Mouse (Mus musculus) CH12F3 (cell line): ENCODE results near the gene Hhex.

ENCODE experiments used
- in situ Hi-C: fragments of 300-500 bp; cut with MboI; formaldehyde crosslinking; loops from 2 replicates; pipeline ENCODE4 v1.14.3; 2020; ENCODE audit warnings: low sequenced_read_pairs

Gene Hhex

DNA sequence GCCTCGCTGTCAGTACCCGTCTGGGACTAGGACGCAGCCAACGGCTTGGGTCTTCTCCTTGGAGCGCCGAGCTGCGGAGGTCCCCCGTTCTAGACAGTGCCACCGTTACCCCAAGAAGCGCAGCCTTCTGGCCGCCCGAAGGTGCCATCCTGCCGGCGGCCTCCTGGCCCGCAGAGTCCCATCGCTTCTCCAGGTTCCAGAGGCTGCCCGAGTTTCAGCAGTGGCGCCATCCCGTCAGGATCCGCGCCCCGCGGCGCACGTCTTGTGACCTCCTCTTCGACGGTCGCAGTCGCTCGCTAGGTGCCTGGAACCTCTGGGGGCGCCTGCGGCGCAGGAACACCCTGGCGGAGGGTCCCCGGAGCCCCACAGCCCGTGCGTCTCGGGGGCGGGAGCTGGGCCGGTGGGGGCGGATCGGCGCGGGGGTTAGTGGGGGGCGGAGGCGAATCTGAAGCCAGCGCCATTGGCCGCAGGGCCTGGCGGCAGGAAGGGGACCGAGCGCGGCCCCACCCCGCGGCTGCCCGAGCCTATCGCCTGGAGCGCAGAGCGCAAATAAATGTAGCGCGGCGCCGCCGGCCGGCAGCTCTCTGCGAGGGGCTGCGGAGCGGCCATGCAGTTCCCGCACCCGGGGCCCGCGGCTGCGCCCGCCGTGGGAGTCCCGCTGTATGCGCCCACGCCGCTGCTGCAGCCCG, at the start of gene Hhex:
TSS of gene Hhex (plus strand) at position 548 of the 689 bp plus-strand sequence.
- in situ Hi-C loops: no loop called here

DNA sequence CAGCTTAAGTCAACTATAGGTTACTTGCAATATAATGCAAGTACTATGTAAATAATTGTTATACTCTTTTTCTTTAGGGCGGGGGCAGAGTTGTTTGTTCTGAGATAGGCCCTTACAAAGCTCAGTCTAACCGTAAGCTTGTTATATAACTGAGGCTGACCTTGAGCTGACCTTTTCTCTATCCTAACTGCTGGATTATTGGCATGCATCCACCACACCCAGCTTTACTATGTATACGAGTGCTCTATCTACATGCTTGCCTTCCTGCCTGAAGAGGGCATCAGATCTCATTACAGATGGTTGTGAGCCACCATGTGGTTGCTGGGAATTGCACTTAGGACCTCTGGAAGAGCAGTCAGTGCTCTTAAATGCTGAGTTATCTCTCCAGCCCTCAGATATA, 48.5 kb upstream of the Hhex start:
- in situ Hi-C loops: no loop called here

DNA sequence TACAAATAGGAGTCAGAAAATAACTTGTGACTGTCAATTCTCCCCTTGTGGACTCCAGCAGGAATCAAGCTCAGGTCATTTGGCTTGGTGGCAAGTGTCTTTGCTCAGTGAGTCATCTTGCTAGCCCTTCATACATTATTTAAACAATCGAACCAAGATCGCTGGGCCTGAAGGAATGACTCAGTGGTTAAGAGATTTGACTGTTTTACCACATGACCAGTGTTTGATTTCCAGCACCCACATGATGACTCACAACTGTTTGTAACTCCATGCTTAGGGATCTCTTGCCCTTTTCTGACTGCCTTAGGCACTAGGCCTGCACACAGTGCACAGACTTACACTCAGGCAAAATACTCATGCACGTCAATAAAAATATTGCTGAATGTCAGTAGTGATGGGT, 42.7 kb upstream of the Hhex start:
- in situ Hi-C loops: no loop called here

DNA sequence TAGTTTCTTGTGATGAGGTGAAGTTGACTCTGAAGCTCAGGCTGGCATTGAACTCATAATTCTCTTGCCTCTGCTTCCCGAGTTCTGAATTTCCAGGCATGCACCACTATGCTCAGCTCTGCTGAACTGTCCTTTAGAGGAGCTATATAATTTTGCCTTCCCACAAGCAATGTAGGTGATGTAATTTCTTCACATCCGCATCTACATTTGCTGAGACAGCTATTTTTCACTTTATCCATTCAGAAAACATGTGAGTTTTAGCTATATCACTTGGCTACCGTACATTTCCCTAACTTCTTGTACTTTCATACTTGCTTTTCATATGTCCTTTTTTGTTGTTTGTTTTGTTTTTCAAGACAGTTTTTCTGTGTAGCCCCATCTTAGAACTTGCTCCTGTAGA, 38.3 kb upstream of the Hhex start:
- in situ Hi-C loops: no loop called here

DNA sequence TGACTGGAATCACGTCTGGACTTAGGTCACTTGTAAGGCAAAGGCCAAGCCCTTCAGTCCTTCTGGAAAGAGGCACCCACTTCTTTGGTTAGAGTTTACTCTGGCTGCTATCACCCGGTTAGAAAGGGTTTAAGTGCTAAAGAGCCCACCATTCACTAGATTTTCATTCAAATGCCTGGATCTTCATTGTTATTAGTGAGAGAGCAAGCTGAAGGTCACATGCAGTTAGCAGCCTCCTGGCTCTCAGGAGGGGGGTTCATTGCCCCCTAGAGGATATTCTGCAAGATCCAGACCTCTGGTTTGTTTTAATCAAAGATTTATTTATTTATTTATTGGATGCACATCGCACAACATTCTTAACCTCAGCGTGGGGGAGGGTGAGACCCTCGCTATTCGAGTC, 33.7 kb upstream of the Hhex start:
- in situ Hi-C loops: no loop called here

DNA sequence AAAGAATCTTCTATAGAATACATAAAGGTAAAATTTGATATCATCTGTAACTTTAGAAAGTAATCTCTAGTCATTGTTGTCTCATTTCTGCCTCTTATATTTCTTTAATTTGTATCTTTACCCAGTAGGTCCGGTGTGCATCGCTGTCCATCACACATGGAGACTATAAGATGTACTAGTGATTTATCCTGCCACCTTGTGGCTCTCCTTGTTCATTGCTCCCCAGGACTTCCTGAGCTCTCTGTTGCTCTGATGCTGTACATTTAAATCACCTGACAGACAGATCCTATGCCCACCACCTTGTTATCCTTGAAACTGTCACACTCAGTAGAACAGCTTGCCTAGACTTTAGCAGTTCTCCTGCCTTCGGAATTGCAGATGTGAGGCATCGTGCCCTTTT, 16.3 kb upstream of the Hhex start:
- in situ Hi-C loops: no loop called here

DNA sequence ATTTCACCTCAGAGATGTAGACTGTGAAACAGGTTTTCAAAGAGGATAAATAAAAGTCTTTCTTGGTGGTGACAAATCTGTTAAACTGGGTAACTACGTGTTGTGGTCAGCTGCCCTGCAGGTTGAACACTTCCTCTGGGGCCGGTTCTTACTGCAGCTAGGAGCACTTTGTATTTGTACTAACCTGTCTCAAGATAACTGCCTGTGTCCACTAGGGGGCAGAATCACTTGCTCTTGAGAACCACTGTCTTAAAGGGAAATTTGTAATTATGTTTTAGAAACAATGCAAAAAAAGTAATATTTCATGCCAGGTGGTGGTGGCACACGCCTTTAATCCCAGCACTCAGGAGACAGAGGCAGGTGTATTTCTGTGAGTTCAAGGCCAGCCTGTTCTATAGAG, 15.0 kb upstream of the Hhex start:
- in situ Hi-C loops: no loop called here

DNA sequence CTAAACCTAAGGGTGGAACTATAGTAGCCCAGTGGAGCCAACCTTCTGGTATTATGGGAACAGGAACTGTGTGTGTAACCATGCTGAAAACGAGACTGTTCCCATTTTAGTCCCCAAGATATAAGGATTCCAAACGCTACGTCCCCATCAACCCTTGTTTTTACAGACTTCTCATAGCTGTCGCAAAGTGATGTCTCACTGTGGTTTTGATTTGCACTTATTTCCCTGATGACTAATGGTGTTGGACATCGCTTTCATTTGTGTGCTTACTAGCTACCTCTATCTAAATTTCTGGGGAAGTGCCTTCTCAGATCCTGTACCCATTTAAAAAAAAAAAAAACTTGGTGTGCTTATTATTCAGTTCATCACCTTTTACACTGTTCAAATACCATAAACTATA, 6.0 kb upstream of the Hhex start:
- in situ Hi-C loops: no loop called here

DNA sequence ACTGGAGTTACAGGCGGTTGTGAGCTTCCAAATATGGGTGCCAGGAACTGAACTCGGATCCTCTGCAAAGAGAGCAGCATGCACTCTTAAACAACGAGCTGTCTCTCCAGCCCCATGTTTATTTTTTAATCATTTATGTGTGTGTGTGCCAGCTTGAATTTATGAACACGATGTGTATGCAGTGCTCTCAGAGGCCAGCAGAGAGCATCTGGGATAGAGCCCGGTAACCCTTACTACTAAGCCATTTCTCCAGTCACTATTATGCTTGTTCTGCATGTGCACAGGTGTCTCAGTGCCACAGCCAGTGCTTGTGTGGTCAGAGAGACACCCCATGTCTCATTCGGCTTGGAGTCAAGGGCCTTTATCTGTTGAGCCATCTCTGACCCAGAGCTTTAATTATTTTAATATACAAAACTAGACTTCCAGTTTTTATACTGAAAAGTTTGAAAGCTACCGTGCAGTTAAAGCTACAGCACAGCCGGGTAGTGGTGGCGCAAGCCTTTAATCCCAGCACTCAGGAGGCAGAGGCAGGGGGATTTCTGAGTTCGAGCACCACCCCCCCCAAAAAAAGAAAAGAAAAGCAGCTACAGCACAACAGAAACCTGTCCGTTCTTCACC, 3.4 kb upstream of the Hhex start:
- in situ Hi-C loops: no loop called here

DNA sequence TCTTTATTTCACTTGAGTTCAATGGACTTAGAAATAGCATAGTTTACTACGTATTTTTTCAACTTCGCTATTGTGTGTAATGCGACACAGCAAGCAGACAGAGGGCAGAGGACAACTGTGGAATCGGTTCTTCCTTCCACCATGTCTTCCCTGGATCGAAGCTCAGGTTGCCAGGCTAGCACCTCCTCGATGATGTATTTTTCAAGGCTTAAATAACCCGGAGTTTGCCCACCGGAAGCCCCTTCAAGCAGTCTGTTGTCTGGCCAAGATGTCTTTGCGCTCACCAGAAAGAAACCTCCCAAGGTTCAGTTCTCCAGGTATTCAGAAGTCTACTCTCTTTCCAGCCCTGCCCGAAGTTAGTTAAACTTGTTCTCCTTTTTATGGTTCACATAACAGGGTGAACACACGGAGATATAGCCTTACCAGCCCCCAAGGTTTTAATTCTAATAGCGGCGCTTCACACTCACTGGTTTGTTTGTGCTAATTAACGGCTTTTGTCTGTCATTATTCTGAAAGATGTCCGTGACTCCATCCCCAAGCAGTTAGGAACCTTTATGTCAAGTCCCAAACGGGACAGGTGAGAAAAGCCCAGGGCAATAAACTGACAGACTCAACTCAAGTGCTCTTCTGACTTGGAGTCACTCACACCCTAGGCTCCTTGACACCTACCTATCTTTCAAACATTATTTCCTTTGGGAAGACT, 1.6 kb upstream of the Hhex start:
- in situ Hi-C loops: no loop called here

DNA sequence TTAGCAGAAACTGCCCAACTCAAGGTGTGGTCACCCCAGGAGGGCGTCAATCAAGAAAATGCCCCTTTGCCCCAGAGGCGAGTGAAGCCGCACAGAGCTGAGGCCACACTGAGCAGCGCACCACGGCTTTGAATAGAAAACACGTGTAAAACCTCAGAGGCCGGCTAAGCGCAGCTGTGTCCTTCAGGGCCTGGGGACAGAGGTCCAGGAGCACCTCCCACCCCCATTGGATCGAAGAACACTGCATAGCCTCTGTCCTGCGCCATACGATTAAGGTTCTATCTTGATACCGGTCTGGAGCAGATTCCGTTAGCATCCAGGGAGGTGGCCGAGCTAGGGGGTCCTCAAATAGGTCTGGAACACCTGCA, 731 bp upstream of the Hhex start:
- in situ Hi-C loops: no loop called here

DNA sequence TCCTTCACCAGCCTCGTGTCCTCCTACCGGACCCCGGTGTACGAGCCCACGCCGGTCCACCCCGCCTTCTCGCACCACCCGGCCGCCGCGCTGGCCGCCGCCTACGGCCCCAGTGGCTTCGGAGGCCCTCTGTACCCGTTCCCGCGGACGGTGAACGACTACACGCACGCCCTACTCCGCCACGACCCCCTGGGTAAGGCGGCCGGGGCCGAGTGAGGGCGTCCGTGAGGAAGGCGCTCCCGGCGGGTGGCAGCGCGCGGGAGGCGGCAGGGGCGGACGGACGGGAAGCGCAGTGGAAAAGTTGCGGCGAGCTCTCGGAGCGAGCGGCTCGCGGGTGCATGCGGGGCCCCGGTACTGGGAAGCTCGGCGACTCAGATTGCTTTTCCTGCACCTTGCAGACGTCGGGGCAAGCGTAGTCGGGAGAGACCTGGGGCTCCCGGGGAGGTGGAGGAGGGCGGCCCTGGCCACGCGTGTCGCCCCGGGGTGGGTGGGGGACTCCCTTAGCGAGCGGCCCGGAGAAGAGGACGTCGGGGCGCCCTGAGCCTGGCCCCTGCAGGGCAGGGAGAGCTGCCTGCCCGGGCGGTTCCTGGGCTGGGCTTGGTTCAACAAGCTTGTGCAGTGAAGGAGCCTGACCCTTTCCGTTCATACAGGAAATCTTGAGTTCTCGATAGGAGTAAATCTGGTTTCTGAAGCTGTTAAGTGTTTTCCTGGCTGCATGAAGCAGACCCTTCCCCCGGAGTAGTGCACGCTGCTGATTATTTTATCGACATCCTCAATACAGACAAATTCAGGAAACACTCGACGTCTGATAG, 637 bp downstream of the Hhex start:
- in situ Hi-C loops: no loop called here

DNA sequence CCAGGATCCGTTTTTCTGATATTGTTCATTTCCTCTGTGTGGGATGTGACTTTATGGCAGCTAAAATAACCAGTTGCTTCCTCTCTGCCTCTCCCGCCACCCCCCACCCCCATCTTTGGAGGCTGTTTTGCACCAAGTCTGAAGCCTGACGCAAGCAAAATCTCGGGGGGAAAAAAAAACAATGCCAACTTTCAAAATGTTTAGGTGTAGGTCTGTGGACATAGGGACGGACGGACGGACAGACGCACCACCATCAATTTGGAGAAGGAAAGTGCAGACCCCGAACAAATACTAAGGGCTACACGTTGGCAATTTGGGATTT, 1.2 kb downstream of the Hhex start:
- in situ Hi-C loops: no loop called here

DNA sequence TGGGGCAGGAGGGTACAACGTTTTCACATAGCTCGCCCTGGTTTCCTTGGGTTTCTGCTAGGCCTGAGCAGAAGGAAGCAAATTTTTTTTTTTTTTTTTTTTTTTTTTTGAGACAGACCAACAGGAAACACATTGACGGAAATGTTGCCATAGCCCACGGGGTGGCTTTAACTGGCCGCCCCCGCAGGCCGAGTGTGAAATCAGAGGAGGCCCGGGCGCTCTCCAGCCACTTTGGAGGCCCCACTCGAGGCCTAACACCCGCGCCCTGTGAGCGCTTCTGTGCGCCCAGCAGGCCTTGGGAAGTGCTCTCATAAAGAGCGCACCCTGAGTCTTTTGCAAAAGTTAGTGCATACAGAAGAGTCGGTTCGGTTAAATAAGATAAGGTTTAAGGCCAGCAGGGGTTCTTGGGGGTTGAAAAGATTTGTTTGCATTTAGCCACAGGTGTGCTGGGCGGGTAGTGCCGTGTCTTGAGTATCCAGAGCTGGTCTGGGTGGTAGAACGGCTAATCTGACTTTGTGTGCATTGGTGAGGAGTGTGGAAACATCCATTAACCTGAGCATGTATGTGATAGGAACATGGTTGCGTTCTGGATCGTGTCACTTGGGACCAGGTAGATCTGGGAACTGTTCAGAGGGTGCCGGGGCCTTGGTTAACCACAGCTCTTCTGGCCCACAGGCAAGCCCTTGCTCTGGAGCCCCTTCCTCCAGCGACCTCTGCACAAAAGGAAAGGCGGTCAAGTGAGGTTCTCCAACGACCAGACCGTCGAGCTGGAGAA, 2.1 kb downstream of the Hhex start:
- in situ Hi-C loops: no loop called here

DNA sequence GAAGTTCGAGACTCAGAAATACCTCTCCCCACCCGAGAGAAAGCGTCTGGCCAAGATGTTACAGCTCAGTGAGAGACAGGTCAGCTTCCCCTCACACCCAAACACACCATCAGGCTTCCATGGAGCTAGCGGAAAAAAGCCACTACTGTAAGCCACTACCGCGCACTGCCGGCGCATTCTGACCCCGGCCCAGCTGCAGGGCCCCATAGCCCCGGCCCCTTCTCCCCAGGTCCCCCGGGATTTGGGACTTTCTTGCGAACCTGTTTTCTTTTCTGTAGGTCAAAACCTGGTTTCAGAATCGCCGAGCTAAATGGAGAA, 2.6 kb downstream of the Hhex start:
- in situ Hi-C loops: no loop called here

DNA sequence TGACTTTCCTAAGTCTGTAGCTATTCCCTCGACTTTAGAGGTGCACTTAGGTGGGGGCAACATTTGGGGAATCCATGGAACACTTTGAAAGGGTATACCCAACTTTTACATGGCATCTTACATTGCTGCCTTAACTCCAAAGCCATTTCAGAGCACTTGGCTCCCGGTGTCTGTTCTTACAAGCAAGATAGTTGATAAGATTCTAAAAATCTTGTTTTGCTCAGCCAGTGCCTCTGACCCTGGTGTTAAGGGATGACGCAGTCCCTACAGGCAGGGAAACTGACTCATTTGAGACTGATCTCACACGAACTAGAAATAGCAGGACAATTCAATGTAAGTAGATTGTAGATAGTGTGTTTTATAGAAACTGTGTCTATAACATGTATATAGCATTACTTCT, 5.6 kb downstream of the Hhex start:
- in situ Hi-C loops: no loop called here

DNA sequence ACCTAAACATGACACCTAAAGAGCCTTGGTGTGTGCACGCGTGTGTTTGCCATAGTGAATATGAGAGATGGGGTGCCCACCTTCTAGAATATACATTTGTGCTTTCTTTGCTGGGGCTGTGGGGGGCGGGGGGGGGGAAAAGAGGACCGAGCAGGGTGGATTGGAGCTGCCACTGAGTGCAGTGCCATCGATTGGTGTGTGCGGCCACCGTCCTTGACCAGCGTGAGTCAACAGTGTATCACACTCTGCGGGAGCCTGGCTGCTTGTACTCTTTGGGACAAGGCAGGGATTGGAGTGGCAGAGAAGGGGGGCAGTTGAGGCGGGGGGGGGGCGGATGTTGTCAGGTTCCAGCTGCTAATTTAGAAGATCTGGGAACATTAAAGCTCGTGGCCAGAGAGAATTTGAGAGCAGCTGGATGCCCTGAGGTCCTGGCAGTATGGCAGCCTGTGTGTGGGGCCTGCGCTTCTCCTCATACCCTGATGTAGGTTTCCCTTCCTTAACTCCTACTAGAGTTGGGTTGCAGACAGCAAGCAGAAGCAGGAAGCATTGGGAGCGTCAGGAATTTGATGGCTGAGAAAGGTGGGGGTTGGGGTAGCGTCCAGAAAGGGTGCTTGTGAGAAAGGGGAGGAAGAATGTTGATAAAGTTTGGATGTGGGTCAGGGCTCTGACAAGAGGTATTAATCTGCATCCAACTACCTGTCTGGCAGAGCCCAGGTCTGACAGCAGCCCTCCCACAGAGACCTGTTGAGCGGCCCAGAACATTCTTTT, 6.3 kb downstream of the Hhex start:
- in situ Hi-C loops: no loop called here

DNA sequence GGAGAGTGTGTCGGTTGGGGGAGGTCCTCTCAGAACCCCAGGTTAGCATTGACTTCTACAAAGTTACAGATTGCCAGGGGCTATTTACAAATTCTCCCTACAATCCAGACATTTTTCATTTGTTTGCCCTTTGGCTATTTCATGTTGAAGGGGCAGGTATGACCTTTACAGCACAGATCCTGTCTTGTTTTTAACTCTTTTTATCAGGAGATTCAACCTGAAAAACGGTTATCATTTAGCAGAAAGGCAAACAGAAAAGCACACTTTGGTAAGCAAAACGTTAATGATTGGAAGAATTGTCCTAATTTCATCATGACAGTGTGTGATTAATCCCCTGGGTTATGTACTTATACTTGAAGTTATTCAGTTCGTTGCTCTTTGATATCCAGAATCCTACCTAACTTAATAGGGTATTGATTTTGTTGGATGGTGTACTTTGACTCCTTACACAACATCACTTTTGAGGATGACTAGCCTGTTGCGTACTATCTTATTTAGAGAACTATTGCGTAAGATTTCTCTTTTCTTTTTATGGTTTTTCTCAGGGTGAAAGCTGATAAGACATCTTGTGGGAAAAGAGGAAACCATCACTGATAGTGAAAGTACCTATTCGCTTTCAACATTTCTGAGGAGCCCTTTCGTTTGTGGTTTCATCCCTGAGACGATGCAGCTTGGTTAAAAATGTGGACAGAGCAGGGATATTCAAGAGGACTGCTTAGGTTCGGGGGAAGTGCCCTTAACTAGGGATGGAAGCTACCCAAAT, 8.1 kb downstream of the Hhex start:
- in situ Hi-C loops: no loop called here

DNA sequence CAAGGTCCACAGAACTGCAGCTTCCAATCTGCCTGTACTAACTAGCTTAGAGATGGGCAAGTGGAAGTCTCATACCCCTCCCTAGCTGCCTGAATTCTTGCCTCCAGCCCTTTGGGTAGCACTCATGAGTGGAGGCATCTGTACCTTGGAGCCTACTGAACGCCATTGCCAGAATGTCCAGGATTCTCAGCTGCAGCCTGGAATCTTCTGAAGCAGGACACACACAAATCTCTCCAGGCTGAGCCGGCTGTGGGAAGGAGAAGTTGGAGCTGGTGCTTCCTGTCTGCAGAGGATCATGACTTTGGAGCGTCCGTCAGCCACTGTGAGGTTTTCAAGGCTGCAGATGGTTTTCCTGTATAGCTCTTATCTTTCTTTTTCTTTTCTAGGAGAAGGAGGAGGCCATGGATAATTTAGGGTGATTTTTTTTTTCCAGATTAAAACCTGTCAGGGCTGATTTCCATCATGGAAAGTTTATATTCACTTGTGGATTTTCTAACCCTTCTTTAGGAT, 9.1 kb downstream of the Hhex start:
- in situ Hi-C loops: no loop called here

DNA sequence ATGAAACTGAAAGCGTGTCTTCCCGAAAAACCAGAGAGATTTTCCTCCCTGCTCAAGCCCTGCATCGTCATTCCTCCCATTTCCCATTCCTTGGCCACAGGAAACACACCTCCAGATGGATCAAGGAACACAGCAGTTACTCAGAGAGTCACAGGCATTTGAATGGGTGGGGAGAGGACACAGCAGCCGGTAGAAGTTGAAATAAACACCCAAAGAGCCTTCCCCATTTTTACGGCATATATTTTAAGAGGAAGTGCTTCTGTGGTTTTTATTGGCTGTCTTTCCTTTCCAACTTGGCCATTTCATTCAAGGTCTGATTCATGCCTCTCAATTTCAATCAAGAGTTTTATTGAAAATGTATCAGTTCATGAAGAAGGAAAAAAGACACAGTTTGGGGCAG, 13.6 kb downstream of the Hhex start:
- in situ Hi-C loops: no loop called here
